Mouse (Mus musculus) embryonic facial prominence, embryonic 14.5 days (tissue): Measurements from ENCODE around the gene Pcyt1b. TPM values are rescaled to one million over a fixed set of nuclear protein-coding genes. Genes with fewer than 3 reads are reported as not detected.
A peak's percentile ranks its signal among the peaks of the same experiment; 100 is the strongest.

ENCODE experiments used
- ATAC-seq: fragments of 200-750 bp; cut with Nextera tagmentation; 2 replicates; pipeline ENCODE4 v1.8.0; 2017; ENCODE audit warnings: low read depth, moderate number of reproducible peaks, moderate TSS enrichment
- DNase-seq: peaks from one replicate; pipeline ENCODE4 v3.0.0-alpha.2; 2015; ENCODE audit warnings: low spot score
- H3K27ac ChIP-seq: fragments of 300-500 bp; sonication (generic); replicated peaks from 2 replicates; pipeline ENCODE4 v1.5.1; 2014; ENCODE audit warnings: low read depth, mild to moderate bottlenecking, low read length, moderate library complexity
- H3K27me3 ChIP-seq: fragments of 300-500 bp; sonication (generic); replicated peaks from 2 replicates; pipeline ENCODE4 v1.6.1; 2014; ENCODE audit warnings: low read length; ENCODE audit not compliant: control insufficient read depth, insufficient read depth
- H3K36me3 ChIP-seq: fragments of 300-500 bp; sonication (generic); 2 replicates; pipeline ENCODE4 v1.6.1; 2014; ENCODE audit warnings: low read length, mixed read lengths; ENCODE audit not compliant: control insufficient read depth, insufficient read depth
- H3K4me1 ChIP-seq: fragments of 300-500 bp; sonication (generic); 2 replicates; pipeline ENCODE4 v1.6.1; 2014; ENCODE audit warnings: antibody characterized with exemption, low read length; ENCODE audit not compliant: control insufficient read depth, insufficient read depth
- H3K4me2 ChIP-seq: fragments of 300-500 bp; sonication (generic); 2 replicates; pipeline ENCODE4 v1.6.1; 2014; ENCODE audit warnings: low read depth, mild to moderate bottlenecking, low read length, moderate library complexity, mixed read lengths
- H3K4me3 ChIP-seq: fragments of 300-500 bp; sonication (generic); 2 replicates; pipeline ENCODE4 v1.5.1; 2014; ENCODE audit warnings: low read depth, mild to moderate bottlenecking, low read length
- H3K9ac ChIP-seq: fragments of 300-500 bp; sonication (generic); 2 replicates; pipeline ENCODE4 v1.6.1; 2014; ENCODE audit warnings: low read depth, mild to moderate bottlenecking, low read length, moderate library complexity, mixed read lengths
- H3K9me3 ChIP-seq: fragments of 300-500 bp; sonication (generic); 2 replicates; pipeline ENCODE4 v1.6.1; 2016; ENCODE audit warnings: low read length; ENCODE audit not compliant: control insufficient read depth
- WGBS: fragments of 180-500 bp; shearing (Covaris S2); extraction: QIAGEN DNeasy Blood & Tissue Kit; methylation state at CpG from one replicate; pipeline ENCODE4 v1.1.7; 2014; 5-methylcytosine and 5-hydroxymethylcytosine counted together
- polyA plus RNA-seq: library from polyadenylated mRNA; unstranded; fragments of >200 nt; fragmentation: Nextera tagmentation; extraction: Ambion mirVana; gene quantifications from 2 replicates; pipeline ENCODE4 v1.2.1, GENCODE M21; 2014

Gene Pcyt1b
- polyA plus RNA-seq, 1 experiment from 2014 or later, result 2.5 TPM

GRCm38 (mm10) chrX:93755210-93755842, 100.7 kb downstream of the Pcyt1b start:
- Histone ChIP-seq H3K4me3 (no peak overlapping the region), H3K36me3 (no peaks in the 10 kb centered on the region), H3K4me1 (no peaks in the 10 kb centered on the region), H3K9me3 (no peaks in the 10 kb centered on the region), H3K27me3 (no peaks in the 10 kb centered on the region; the same call in 1 of the 2 replicates), H3K9ac (no peak overlapping the region), H3K4me2 (no peak overlapping the region), H3K27ac (no peak overlapping the region)
- no peak; the same call in 1 of the 2 replicates for ATAC-seq
- 67% methylated on average over 11 of the region's 11 CpGs for WGBS
- DNase-seq, result no peak

DNA sequence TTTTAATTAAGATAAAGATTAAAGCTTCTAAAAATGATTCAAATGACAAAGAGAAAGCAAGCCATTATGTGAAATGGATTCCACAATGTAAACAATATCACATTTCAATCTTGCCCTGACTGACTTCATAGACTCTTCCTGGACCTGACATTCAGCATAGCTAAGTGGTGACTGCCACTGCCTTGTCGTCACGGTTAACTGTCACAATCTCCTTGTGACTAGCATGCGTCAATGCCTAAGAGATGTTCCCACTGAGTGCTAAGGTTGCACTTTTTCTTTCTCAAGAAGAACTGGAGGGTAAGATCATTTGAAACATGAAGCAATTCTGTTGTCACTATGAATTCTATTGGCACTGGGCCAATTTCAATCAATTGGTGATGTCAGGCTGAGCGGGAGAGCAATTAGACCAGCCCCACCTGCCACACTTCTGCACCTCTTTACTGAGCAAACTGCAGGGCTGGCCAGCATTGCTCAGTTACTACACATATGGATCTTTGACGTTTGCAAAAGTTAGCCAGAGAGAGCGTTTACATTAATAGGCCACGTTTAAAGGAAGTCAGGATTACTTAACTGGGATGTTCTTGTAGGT, 102.3 kb downstream of the Pcyt1b start:
- no peak overlapping the region for H3K4me2 ChIP-seq
- no peak overlapping the region for H3K9ac ChIP-seq
- H3K9me3 ChIP-seq, result no peaks in the 10 kb centered on the region
- peak; percentile 22 for DNase-seq
- no peaks in the 10 kb centered on the region; the same call in 1 of the 2 replicates for H3K27me3 ChIP-seq
- H3K27ac ChIP-seq, result no peak overlapping the region
- H3K4me3 ChIP-seq, result no peak overlapping the region
- WGBS, result 46% methylated on average over 7 of the region's 7 CpGs
- ATAC-seq, result peak; percentile 70
- H3K4me1 ChIP-seq, result no peaks in the 10 kb centered on the region
- H3K36me3 ChIP-seq, result no peaks in the 10 kb centered on the region

GRCm38 (mm10) chrX:93760770-93761169, 106.1 kb downstream of the Pcyt1b start:
- WGBS, result 84% methylated on average over 3 of the region's 3 CpGs
- H3K4me1 ChIP-seq, result no peaks in the 10 kb centered on the region
- no peak overlapping the region for H3K4me2 ChIP-seq
- H3K27ac ChIP-seq, result no peak overlapping the region
- no peak for ATAC-seq
- no peak for DNase-seq
- no peaks in the 10 kb centered on the region for H3K9me3 ChIP-seq
- H3K4me3 ChIP-seq, result no peak overlapping the region
- H3K36me3 ChIP-seq, result no peaks in the 10 kb centered on the region
- H3K9ac ChIP-seq, result no peak overlapping the region
- H3K27me3 ChIP-seq, result no peaks in the 10 kb centered on the region; the same call in none of the 2 replicates

DNA sequence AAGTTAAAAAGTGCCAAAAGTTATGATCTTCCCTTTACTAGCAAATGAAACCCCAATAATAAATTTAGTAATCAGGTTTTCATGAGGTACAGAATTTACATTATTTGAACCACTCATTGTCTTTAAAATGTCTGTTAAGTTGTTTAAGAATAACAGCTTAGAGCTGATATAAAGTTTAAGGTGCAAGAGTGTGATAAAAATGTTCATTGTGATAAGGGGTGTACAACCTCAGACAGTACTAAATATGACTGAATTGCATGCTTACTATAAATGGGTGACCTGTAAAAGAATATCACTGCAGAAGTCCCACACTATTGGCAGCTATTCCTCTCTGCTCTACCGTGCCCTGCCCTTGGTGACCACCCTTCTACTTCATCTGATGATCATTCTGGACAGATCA, 134.9 kb downstream of the Pcyt1b start:
- DNase-seq, result no peak
- no peaks in the 10 kb centered on the region for H3K9me3 ChIP-seq
- no peaks in the 10 kb centered on the region for H3K27me3 ChIP-seq
- H3K27ac ChIP-seq, result no peak overlapping the region
- H3K9ac ChIP-seq, result no peak overlapping the region
- no peak overlapping the region for H3K4me2 ChIP-seq
- no peaks in the 10 kb centered on the region for H3K36me3 ChIP-seq
- H3K4me3 ChIP-seq, result no peak overlapping the region
- 56% methylated on average over 1 of the region's 1 CpGs for WGBS
- no peak for ATAC-seq
- H3K4me1 ChIP-seq, result no peaks in the 10 kb centered on the region

DNA sequence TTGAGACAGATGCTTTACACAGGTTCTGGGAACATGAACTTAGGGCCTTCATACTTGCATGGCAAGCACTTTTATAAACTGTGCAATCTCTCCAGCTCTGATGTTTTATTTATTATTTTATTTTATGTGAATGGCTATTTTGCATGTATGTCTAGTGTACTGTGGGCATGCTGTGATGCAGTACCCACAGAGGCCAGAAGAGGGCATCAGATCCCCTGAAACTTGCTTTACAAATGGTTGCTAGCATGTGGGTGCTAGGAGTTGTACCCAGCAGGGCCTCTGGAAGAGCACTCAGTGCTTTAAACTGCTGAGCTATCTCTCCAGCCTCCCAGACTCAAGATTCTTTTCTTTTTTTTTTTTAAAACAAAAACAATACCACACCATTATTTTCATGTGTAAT, 138.5 kb downstream of the Pcyt1b start:
- no peaks in the 10 kb centered on the region for H3K4me1 ChIP-seq
- DNase-seq (no peak), ATAC-seq (no peak)
- H3K27ac ChIP-seq, result no peak overlapping the region
- H3K27me3 ChIP-seq, result no peaks in the 10 kb centered on the region
- no peak overlapping the region for H3K9ac ChIP-seq
- H3K36me3 ChIP-seq, result no peaks in the 10 kb centered on the region
- no peaks in the 10 kb centered on the region for H3K9me3 ChIP-seq
- no peak overlapping the region for H3K4me3 ChIP-seq
- H3K4me2 ChIP-seq, result no peak overlapping the region

Other genes starting within 250 kb of the Pcyt1b start
- 14.9 and 16.6 TPM in 2 replicates for gene Pola1, start 22.7 kb upstream of the Pcyt1b start, polyA plus RNA-seq
- 53.1 and 64.4 TPM in 2 replicates for gene Pdk3, start 177.3 kb downstream of the Pcyt1b start, polyA plus RNA-seq